Mouse (Mus musculus) granulocyte monocyte progenitor cell, adult 5-6 weeks (primary cell): ENCODE measurements around the gene Trp53inp2. TPM values are rescaled to one million over a fixed set of nuclear protein-coding genes. Genes with fewer than 3 reads are reported as not detected.

Experiments used
- ATAC-seq: replicated peaks from 2 replicates; pipeline ENCODE4 v1.8.0; 2016; ENCODE audit warnings: mild to moderate bottlenecking, moderate TSS enrichment, inconsistent platforms; ENCODE audit not compliant: poor library complexity, severe bottlenecking
- total RNA-seq, 2 experiments: library from RNA; stranded (forward) in 1 of 2; stranded (reverse) in 1 of 2; fragments of 200-712, 200-1000 nt in 1 of 2; fragments of >200 nt in 1 of 2; fragmentation: Nextera tagmentation in 1 of 2; gene quantifications; 2 replicates each; pipeline ENCODE4 v1.2.3; 2014 to 2017

Trp53inp2 gene
- total RNA-seq (2014; fragmentation: Nextera tagmentation) (0.23 and 0.95 TPM in 2 replicates), total RNA-seq (2017) (2.9 and 4.8 TPM in 2 replicates)

GRCm38 (mm10) chr2:155380261-155381059 lies at the start of gene Trp53inp2:
Gene Trp53inp2 (plus strand): TSS chr2:155381059.
- ATAC-seq = no peak

- ATAC-seq = no peak
Measured at GRCm38 (mm10) chr2:155331351-155331750, 49.5 kb upstream of the Trp53inp2 start.

DNA sequence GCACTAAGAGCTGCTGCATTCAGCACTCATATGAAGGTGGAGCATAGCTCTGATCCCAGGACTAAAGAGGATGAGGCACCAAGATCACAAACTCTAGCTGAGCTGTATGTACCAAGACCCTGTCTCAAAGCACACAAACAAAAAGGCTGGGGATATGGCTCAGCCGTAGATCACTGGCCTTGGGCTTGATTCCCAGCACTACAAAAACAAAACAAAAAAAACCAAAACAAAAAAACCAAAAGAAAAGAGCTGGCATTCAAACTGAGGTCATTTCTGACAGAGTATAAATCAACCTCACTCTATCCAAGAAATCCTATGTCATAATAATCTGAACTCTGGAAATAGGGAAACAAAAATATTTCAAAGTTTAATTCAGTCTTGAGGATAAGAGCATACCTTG lies 47.4 kb upstream of the Trp53inp2 start:
- no peak for ATAC-seq

GRCm38 (mm10) chr2:155335231-155335630 lies 45.6 kb upstream of the Trp53inp2 start:
- no peak for ATAC-seq

DNA sequence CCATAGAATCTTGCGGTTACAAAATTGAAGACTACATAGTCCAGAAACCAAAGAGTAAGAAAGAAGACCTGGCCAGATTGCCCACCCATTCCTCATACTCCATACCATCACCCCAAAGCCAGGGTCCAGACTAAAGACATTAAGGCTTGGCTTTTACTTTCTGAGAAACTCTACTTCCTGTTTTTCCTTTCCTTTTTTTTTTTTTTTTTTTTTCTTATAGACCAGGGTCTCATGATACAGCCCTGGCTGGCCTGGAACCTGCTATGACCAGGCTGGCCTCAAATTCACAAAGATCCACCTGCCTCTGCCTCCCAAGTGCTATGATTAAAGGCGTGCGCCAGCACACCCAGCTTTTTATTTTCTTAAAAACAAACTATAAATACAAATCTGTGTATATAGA lies 44.6 kb upstream of the Trp53inp2 start:
- peak; percentile 44 for ATAC-seq

DNA sequence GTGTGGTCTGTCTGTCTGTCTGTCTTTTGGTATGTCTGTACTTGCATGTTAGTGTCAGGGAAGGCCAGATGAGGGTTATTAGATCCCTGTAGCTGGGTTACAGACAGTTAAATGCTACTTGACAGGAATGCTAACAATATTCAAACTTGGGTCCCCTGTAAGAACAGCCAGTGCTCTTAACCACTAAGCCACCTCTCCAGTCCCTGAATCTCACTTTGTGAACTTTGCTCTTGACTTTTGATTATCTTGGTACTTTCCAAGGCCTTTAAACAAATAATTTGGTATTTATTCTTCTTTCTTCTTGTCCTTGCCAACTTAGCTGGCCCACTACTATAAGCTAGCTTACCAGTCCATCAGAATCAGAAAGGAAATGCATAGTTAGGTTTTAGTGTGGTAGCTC lies 40.7 kb upstream of the Trp53inp2 start:
- no peak for ATAC-seq

- no peak for ATAC-seq
Measured at GRCm38 (mm10) chr2:155346670-155347069, 34.2 kb upstream of the Trp53inp2 start.

DNA sequence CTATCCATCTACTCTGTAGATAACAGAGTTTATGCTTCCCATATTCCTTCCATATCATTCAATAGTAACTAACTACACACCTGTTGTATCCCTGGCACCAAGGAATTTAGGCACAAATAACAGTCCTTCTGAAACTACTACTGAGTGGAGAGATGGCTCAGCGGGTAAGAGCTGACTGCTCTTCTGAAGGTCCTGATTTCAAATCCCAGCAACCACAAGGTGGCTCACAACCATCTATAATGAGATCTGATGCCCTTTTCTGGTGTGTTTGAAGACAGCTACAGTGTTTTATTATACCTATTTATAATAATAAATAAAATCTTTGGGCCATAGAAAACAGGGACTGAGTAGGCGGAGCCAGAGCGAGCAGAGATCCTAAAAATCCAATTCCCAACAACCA lies 26.5 kb upstream of the Trp53inp2 start:
- no peak for ATAC-seq

DNA sequence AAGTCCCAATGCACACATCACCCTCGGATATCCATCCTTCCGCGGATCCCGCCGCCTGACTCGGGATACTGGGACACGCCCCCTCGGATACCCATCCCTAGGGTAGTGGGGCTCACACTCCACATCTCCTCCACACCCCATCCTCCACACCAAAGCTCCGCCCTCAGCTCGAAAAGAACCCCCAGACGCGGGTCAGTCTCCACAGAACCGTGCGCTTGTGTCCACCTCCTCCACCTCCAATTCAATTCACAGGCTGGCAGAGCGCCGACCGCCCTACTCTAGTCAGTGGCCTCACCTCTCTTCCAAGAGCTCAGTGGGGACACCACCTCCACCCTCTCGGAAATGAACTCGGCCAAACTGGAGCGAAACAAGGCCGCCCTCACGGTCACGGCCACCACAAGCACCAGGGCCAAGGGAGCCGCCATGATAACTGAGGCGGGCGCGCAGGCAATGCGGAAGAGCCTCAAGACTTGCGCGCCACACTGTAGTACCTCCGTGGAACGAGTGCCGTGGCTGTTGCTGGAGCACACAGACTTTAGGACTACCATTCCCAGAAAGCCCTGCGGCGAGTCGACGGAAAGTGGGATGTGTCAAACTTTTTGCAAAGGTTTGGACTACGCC lies 23.8 kb upstream of the Trp53inp2 start, which contains the start of gene Pigu:
Pigu (minus strand) TSS at position 460 of the 621 bp plus-strand sequence.
- peak; percentile 100 for ATAC-seq

DNA sequence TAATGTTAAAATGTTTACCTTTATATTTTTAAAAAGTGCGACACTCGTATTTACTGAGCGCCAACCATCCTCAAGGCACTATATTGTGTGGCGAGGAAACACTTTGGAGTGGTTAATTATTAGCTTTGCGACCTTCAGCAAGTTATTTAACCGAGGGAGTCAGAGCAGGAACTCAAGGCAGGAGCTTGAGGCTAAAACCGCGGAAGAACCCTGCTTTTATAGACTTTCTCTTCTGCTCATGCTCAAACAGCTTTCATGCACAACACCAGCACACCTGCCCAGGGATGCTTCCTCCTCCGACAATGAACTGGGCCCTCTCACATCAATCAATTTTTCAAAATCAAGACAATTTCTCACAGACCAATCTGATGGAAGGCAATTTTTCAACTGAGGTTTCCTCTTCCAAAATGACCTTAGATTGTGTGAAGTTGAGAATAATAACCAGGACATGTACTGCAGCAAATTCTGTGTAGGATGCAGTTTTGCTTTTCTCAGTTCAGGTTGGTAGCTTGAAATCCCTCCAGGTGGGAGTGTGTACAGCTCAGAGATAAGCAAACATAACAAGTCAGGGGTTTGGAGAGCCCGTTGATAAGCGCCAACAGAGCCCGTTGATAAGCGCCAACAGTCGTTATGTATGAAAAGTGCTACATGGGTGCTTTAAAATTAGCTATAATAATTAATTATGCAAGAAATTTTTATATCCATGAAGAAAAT lies 23.0 kb upstream of the Trp53inp2 start:
- no peak for ATAC-seq

DNA sequence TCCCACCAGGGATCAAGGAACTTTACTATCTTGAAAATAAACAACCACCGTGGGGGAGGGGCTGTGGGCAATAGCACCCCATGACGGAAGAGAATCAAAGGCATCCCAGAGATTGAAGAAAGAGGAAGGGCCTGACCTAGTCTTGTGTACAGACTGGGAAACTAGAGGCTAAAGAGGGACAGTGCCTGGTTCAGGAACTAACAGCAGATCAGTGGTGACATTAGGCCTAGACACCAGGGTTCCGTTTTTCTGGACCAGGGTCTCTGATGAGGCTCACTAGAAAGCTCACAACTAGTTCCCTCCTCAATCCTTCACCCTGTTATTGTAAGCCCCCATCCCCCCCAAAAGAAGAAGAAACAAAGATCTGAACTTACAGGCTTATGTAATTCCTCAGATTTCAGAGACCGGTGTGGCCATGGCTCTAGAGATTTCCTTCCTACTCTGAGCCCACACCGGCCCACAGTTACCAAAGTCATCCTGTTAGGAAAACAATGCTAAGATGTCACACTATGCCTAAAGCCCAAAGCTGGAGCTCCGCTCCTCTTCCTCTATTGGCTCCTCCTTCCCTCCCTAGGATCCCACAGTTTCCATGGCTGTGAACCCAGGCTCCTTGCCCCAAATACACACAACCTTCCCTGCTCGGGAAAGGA lies 13.1 kb upstream of the Trp53inp2 start:
- peak; percentile 85 for ATAC-seq

GRCm38 (mm10) chr2:155369333-155369883 lies 11.5 kb upstream of the Trp53inp2 start:
- no peak for ATAC-seq

DNA sequence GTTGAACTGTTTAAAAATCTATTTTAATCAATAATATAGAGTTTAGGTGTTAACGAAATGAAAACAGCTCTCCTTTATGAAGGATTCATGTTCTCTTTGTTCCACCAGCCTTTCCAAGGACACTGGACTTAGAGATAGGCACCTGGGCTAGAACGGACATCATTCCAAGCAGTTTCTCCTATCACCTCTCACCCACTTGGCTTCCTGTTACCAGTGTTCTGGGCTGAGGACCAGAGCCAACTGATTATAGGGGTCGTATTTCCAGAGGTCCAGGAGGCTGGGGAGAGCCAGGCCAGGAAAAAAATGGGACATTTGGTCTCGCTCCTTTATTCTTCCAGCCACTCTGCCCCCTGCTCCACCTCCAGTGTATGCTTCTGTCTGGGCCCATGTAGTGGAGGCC lies 8.4 kb upstream of the Trp53inp2 start:
- ATAC-seq = no peak

- peak; percentile 91 for ATAC-seq
Measured at GRCm38 (mm10) chr2:155373302-155373701, 7.6 kb upstream of the Trp53inp2 start.

DNA sequence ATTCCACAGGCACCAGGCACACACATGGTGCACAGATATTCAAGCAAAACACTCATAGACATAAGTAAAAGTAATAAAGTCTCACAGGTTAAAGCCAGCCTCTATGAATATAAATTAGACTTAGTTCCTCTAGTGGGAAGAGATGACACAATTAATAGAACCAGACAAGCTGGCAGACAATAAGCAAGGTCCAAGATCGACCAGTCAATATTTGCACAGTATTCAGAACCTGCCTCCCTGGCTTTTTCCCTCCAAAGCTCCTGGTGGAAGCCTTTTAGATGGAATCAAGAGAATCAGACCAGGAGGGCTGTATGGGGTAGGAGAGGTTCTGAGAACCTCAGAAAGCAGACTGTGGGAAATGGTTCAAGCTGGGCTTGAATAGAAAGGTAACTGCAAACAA lies 7.0 kb upstream of the Trp53inp2 start:
- ATAC-seq = no peak

DNA sequence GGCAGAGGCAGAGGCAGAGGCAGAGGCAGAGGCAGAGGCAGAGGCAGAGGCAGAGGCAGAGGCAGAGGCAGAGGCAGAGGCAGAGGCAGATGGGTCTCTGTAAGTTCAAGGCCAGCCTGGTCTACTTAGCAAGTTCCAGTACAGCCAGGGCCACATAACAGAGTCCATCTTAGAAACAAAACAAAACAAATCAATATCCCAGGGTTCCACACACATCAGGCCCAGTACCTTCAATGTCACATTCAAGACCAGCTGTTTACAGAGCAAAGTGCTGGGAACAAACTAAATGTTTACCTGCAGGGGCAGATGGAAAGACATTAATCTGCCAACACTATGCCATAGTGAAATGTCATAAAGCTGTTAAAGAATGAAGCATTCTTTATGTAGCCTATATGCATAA lies 6.3 kb upstream of the Trp53inp2 start:
- no peak for ATAC-seq

GRCm38 (mm10) chr2:155376191-155376590 lies 4.7 kb upstream of the Trp53inp2 start:
- no peak for ATAC-seq

DNA sequence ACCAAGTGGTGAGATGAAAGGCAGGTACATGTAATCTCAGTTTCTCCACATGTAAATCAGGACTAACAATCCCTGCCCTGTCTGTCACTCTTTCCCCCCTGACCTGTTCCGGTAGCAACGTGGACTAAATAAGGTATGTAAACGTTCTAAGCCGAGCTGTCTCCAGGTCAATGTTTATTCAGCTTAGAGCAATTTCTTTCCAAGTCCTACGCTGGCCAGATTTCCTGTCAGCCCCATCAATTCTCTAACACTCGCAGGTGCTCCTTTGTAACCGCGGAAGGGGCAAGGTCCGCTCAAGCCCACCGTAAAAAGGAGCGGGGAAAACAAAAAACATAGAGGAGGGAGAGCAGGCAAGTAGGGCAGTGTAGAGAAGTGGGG lies 190 bp downstream of the Trp53inp2 start:
- no peak for ATAC-seq

- peak; percentile 80 for ATAC-seq
Measured at GRCm38 (mm10) chr2:155381643-155382331, 928 bp downstream of the Trp53inp2 start.

DNA sequence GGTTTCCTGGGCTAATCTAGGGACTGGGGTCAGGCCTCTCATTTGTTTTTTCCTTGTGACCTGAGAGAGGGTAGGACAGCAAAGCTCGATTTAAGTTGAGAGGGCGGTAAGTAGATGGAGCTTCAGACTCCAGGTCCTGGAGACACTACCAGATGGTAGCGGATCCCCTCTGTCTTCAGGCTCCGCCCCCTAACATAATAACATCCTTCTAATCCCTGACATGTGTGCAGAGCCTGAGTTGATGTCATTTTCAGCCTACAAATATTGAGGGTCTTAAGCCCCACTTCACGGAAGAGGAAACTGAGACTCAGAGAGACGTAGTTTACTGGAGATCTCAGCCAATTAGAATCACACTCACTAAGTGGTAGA lies 1.5 kb downstream of the Trp53inp2 start:
- ATAC-seq = peak; percentile 31
